Mouse (Mus musculus) T-cell, adult 2 months (primary cell): ENCODE results near the gene R3hdm2.

ENCODE experiments used
- DNase-seq: peaks from one replicate; pipeline ENCODE4 v3.0.0; 2022; ENCODE audit warnings: low spot score

Gene R3hdm2

DNA sequence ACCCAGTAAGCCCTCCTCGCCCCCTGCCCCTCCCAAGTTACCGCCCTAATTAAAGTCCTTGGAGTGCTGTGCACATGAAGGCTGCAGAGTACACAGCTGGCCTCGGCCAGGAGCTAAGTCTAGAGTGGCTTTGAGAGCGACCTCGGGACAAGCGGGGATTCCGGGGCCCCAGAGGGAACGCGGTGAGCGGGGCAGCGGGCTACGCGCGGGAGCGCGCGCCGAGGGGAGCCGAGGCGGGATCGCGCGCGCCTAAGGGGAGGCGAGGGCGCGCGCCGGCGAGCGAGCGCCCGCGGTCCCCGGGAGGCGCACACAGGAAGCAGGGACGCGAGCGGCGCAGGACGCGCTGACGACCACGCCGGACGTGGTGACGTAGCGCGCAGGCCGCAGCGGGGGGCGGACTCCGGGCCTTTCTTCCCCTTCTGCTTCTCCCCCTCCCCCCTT is at the start of gene R3hdm2:
Gene R3hdm2, plus strand, starts transcription at position 77 of the 441 bp plus-strand sequence.
- DNase-seq = peak; percentile 93

DNA sequence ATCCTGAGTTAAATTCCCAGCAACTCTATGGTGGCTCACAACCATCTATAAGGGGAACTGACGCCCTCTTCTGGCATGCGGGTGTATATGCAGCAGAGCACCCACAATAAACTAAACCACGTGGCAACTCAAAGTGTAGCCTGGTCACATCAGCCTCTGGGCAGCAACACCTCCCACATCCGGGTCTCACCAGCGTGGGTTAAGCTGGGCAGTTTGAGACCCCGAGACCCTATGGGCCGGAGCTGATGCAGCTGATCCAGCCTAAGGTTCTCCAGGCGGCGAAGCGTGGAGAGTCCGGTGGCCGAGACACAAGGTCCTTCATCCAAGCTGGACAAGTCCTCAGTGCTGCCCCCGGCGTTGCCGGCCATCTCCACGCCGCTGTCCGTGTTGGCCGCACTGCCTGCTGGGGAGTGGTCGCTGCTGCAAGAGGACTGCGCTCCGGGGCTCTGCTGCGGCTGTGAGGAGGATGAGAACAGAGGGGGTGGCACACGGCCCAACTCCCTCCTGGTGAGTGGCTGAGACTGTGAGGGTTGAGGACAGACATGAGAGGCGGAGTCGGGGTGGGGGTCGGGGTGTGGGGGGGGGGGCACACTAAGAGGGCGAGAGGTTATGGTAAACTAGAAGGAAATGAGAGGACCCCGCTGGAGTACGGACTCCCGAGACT is 47.8 kb upstream of the R3hdm2 start:
- no peak for DNase-seq

DNA sequence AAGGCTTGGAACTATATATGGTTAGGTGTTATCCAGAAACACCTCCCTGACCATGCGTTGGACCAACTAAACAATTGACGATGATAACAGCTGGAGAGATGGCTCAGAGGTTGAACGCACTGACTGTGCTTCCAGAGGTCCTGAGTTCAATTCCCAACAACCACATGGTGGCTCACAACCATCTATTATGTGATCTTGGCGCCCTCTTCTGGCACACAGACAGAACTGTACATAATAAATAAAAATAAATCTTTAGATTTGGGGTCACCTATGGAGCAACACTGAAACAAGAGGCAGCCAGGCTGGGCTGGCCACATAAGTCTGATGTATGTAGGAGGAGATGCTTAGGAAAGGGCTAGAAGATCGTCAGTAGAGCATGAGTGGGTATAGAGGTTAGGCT is 47.0 kb upstream of the R3hdm2 start:
- DNase-seq = no peak

DNA sequence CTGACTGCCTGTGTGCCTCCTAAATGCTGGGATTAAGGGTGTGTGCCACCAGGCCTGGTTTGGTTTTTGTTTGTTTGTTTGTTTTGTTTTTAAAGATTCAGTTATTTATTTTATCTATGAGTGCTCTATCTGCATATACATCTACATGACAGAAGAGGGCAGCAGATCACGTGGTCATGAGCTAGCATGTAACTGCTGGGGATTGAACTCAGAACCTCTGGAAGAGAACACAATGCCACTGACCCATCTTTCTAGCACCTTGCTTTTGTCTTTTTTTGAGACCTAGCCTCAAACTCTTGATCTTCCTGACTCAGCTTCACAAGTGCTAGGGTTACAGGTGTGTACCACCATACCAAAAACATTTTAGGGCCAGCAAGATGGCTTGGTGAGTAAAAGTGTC is 44.9 kb upstream of the R3hdm2 start:
- DNase-seq = no peak

DNA sequence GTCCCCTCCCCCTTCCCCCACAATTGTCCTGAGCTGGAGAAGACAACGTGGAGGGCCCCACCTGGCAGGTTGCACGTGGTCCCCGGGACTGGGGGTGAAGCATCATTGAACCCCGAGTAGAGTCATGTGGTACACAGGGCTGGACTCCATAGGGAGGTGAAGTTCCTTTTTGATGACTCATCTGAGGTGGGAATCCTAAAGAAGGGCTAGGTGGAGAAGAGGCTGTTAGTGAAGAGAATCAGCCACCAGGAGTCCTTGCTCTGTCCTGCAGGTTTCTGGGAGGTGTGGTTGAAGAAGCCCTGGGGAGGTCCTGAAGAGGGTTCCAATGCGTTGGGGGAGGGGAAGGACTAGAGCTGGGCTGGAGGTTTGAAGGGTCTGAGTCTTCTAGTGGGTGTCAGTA is 43.2 kb upstream of the R3hdm2 start:
- DNase-seq = no peak

DNA sequence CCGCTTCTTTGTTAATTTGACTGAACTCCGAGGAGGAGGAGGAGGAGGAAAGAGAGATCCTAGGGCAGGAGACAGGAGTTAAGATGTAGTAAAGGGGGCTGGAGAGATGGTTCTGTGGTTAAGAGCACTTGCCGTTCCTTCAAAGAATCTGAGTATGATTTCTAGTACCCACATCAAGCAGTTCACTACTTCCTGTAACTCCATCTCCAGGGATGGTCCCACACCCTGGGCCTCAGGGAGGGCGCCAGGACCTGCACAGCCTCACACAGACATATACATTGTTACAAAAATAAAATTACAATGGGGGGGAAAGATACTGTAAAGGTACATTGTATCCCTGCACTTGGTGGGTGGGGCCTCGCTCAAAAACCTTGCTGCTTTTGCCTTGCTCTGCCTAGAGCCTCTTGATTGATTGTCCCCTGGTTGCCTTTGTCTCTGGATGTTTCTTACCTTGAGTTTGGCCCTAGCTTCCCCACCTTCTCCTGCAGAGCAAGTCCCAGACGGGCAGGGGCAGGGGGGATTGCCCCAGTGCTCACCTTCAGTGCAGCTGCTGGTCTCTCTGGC is 42.5 kb upstream of the R3hdm2 start:
- DNase-seq = peak; percentile 45

DNA sequence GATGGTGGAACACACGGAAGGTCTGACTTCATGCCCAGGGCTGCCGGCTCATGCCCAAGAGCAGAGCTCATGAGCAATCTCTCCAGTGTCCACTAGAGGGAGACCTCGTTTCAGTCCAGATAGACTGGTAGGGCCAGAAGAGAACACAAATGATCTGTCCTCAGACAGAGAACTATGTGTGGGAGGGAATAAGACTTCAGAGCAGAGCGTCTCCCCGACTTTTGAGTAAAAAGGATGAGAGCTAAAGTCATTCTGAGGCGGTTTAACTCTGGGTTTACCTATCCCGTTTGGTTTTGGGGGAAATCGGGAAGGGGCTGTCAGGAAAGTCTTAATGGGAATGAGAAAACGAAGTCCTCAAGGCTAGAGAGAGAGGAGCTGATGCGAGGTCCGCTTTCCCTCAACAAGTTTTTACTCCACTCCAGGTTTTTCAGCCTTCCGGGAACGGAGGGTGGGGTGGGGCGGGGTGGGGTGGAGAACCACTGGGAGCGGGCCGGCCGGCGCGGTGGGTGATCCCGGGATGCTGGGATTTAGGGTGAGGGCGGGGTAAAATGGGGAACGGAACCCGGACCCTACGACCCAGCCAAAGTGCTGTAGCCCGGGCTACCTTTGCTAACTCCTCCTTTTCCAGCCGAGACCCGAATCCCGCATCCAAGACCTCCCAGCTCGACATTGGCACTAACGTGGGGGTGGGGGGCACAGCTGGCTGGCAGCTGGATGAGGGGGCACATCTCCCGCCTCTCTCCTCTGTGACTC is 41.0 kb upstream of the R3hdm2 start:
- peak; percentile 86 for DNase-seq

DNA sequence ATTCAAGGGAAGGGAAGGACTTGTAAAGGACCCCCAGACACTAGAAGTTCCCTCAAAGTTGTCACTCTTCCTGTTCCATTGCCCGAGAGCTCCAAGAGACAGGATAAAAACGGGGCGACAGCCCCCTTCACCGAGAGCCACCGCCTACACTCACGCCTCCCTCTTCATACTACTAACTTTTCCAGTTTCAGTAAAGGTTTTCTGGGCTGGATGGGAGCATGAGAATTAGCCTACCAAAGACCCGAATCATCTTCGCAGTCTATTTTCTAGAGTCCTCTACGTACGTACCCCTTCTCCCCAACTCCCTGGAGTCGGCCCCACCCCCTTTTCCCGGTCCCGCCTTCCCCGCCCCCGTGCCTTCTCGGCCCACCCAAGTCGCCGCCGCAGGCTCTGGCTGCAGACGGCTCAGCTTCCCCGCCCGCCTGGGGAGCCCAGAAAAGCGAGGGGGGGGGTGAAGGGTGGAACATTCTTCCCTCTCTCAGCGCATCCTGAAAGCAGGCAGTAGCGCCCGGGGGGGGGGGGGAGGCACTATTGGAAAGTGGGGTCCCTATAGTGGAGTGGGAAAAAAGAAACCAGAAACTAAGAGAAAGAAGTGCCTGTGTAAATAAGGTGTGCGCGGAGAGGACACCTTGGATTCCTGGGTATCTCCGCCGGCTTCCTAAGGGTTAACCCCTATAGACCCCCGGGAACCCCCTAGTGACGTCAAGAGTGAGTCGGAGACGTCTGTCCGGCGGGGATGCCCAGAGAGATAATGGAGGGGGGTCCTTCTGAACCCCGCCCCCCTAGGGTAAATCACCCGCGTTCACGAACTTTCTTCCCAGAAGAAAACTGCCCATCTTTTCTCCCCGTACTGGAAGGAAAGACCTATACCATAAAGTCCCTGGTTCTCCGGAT is 40.2 kb upstream of the R3hdm2 start:
- no peak for DNase-seq

DNA sequence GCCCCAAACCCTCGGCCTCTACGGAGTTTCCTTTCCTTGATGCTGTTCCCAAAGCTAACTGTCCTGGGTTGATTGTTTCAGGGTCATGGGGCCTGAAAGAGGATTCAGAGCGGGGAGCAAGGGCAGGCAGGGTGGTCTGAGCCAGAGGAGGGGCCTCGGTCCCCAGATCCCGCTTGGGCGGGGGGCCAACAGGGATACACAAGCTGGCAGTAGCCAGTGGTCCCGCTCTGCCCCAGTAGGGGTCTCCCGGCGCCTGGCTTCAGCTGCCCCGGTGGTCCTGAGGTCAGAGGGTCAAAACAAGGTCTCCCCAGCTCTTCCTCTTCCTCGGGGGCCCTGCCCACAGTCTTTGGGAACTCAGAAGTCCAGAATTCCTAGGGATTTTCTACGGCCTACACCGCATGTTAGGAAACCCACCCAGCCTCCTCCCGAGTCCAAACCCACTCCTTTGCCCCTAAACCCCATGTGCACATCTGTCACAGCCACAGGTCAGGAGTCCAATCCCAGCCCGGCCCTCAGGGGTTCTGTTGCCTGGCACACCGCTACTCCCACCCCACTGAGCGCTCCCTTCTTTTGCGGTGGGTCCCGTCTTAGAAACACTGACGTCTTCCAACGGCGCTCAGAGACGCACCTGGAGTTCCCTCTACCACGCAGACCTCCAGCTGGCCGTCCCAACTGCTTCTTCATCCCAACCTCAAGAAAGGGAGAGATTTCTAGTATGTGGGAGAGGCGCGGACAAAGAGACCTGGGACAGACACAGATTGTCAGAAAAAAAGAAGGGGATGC is 39.4 kb upstream of the R3hdm2 start:
- DNase-seq = no peak

DNA sequence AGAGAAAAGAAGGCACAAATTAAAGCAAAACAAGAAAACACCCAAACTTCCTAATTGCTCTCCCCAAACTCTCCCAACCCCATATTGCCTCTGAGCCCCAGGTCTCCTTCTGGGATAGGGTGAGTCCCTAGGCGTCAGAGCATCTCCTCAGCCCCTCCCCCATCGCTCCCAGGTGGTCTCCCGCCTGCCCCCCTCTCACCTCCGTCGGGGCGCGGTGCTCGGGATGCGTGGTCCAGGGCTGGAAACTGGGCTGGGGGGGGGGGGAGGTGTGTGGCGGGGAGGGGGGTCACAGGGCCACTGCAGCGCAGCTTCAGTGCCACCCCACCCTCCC is 38.8 kb upstream of the R3hdm2 start:
- no peak for DNase-seq

DNA sequence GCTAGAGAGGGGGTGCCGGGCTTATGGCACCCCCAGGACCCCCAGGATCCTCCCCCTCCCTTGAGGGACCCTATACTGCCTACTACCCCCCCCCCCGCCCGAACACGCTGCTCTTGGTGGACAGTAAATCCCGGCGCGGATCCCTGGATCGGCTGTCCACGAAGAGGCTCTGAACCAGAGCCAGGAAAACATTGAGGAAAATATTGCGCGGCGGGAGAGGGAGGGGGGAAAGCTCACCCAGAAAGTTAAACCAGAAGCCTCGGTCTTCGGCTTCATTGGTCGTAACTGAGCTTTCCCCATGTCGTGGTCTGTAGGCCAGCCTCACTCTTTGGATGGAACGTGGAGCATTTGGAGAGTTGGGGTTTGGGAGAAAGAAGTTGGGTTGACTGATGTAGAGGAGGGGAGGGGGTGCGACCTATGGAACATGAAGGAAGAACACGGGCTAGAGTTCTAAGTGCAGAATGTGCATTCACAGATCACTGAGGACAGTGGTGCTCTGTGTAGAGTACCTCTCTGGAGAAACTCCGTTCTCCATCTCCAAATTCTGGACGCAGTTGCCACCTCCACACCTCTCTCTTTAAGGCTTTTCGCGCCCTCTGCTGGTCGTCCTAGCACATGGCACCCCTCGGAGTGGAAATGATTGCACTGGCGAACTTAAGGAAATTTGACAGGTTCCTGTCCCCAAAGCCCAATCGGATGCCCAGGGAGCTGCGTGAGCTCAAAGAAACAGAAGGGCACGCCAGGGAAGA is 38.1 kb upstream of the R3hdm2 start, which contains the start of gene Gli1:
Gene Gli1, minus strand, starts transcription at position 84 of the 749 bp plus-strand sequence.
- peak; percentile 78 for DNase-seq

DNA sequence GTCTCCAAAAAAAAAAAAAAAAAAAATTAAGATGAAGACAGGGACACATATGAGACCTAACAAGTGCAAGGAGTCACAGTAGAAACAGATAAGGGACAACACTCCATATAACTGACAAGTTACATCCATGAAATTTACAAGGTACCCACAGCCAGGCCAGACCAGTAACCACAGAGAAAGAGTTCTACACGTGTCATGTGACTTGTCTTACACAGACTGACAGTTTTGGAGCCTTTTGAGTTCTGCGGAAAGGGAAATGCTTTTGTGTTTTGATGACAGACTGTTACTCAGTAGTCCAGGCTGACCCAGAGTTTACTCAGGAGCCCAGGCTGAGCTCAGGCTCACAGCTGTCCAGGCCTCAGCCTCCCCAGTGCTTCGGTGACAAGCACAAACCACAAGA is 37.1 kb upstream of the R3hdm2 start:
- DNase-seq = no peak

DNA sequence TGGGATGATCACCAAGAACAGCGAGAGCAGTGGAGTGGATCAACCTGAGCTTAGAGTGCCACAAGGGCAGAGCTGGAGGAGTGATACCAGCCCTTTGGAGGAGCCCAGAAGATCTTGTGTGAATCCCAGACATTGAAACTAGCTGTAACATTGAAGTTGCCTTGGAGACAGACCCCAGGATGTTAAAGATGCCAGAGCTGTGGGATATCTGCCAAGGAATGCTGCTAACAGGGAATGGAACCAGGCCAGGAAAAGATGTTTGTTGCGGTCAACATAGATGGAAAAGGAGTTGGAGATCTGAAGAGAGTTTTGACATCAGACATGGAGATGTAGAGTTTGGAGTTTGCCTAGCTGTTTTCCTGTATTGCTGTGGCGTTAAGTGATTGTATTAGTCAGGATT is 34.0 kb upstream of the R3hdm2 start:
- no peak for DNase-seq

DNA sequence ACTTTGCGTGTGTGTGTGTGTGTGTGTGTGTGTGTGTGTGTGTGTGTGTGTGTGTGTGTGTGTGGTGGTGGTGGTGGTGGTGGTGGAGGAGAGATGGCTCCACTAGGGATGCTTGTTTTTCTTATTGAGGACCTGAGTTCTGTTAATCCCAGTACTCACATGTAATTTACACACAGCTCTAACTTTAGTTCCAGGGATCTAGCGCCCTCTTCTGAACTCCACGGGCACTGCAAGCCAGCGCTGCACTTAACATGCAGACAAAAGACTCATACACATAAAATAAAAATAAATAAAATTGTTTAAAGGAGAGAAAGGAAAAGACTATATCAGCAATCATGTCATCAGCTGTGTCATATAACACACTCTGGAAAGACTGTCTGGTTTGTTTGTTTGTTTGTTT is 31.2 kb upstream of the R3hdm2 start:
- DNase-seq = no peak

DNA sequence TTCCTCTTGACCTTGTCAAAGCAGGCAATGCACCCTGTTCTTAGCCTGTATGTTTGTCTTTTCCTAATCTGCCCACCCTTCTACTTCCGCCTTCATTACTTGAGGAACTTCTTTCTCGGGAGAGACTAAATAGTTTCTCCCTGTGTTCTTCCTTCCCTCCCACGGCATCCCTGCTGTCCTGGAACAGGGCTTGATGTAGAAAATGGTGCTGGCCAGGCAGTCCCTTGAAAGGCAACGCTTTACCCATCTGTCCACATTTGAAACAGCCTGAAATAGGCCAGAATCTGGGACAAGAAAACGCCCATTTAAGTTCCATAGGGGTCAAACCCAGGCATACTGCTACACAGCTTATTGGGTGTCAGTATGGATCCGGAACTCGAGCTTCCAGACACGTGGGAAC is 30.3 kb upstream of the R3hdm2 start:
- DNase-seq = no peak

DNA sequence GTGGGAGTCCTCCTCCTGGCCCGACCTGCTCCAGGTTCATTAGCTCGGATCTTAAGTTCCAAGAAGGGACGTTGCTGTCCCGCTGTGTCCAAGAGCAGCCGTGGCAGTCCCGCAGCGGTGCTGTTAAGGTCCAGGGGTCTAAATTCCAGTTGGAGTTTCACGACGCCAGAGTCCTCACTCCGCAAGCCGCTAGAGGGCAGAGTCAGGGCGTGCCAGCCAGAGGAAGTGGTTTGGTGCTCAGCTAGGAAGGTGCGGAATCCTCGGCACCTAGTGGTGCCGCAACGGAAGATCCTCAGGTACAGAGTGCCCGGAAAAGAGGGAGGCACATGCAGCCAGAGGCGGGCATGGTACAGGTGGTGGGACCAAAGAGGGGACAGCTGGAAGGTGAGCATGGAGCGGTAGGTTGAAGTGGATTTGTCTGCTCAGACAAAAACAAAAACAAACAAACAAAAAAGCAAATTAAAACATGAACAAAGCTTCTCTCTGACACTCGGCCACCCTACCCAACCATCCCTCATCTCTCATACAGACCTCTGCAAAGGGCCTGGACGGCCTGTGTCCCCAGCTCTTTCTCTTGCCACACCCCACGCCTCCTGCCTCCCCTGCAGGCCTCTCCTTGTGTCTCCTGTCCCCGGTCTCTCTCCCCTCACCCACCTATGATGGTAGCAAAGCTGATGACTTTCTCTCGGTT is 29.4 kb upstream of the R3hdm2 start:
- DNase-seq = peak; percentile 79

DNA sequence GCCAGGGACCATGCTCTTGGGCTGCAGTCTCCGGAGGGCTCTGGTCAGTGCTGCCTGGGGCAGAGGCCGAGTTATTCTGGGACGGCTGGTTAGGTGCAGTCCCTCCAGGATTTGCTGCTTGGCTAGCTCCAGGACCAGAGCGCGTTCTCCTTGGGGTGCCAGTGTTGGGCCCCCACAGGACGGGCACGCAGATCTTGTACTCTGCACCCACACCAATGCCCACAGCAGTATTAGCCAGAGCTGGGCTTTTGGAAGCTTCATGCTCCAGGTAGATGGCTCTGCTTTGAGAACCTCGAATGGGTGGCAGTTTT is 28.9 kb upstream of the R3hdm2 start:
- no peak for DNase-seq

DNA sequence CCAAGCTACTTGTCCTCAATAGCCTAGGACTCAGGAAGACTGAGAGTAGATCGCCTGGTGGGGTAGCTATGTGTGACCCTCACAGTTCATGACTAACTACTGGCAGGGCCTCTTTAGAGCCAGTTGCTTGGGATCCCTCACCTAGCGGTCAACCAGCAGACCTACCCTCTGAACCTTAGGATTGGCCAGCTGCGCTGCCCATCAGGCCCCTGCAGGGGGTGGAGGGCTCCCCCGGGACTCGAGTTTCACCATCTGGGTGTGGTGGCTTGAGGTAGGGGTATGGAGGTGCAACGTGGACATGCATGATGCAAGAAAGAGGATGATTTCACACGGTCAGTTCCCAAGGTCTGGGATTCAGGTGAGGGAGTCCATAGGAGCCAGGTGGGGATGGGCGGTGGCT is 28.4 kb upstream of the R3hdm2 start:
- no peak for DNase-seq

DNA sequence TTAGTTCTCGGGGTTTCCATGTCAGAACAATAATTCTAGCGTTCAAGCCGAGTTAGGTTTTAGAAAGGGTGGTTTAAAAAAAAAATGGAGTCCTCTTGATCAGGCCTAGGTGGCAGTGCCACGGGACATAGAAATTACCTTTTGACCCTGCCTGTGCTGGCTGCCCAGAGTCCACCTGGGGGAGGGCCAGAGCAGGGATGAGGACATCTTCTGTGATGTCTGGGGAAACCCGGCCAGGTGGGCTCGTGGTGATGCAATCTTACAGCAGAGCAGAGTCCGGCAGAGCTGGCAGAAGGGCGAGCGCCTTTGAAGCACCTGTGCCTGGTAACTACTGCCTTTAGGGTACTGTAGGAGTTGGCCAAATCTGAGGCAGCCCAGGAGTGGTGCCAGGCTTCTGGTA is 27.9 kb upstream of the R3hdm2 start:
- no peak for DNase-seq

DNA sequence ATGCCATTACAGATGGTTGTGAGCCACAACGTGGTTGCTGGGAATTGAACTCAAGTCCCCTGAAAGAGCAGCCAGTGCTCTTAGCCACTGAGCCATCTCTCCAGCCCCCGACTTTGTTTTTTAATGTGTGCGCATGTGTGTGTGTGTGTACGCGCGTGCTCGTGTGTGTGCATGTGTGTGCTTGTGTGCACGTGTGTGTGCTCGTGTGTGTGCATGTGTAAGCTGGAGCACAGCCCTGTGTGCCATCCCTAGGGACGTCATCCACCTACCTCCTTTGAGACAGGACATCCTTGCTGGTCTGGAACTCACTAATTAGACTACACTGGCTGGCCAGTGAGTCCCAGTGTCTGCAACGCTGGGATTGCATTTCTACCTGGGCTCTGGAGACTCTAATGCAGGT is 27.4 kb upstream of the R3hdm2 start:
- DNase-seq = no peak
